Mouse (Mus musculus): ENCODE results near the gene Sardh. TPM values are rescaled to one million over a fixed set of nuclear protein-coding genes. Genes with fewer than 3 reads are reported as not detected.

Sardh gene
- polyA plus RNA-seq, 1 experiment: not detected

DNA sequence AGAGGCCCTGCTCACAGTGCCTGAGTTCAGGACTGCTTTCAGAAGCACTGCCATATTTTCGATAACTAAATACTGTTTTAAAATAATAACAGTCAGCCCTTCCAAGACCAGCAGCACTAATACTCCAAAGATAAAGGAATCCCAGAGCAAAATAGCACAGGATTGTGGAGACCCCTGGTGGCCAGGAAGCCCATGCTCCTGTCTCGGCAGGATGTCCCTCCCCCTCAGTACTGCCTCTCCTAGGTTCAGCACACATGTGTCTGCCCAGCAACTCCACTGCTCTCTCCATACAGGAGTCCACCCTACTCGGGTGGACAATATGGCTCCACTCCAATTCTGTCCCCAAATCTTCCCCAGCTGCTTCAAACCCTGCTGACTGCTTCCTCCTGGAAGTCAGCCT is 12.4 kb downstream of the Sardh start:
- Histone ChIP-seq H3K27ac (ENCODE audit: insufficient read depth, low read depth, low read length) (no peak overlapping the region), H3K4me1 (ENCODE audit: control insufficient read depth, insufficient read depth, low read length) (peaks cover 31% of the 10 kb centered on the region), H3K4me3 (ENCODE audit: insufficient read depth, low read depth, low read length) (no peak overlapping the region)
- TF ChIP-seq CTCF (IDR thresholded peaks at IDR 0.05; ENCODE audit: insufficient read depth, low read depth, low read length) (peak; percentile 73), POLR2A (IDR thresholded peaks at IDR 0.05; ENCODE audit: insufficient read depth, low read depth, low read length) (no peak)
- 17% methylated on average over 3 of the region's 3 CpGs for WGBS

GRCm38 (mm10) chr2:27232376-27232775 is 15.8 kb downstream of the Sardh start:
- H3K4me3 ChIP-seq (ENCODE audit: insufficient read depth, low read depth, low read length): no peak overlapping the region
- H3K4me1 ChIP-seq (ENCODE audit: control insufficient read depth, insufficient read depth, low read length): peaks cover 43% of the 10 kb centered on the region
- WGBS: 15% methylated on average over 7 of the region's 7 CpGs
- TF ChIP-seq CTCF (IDR thresholded peaks at IDR 0.05; ENCODE audit: insufficient read depth, low read depth, low read length): no peak
- peak; percentile 9; the same call in 1 of the 2 replicates for TF ChIP-seq POLR2A (IDR thresholded peaks at IDR 0.05; ENCODE audit: insufficient read depth, low read depth, low read length)
- H3K27ac ChIP-seq (ENCODE audit: insufficient read depth, low read depth, low read length): peak overlapping the region; percentile 87

DNA sequence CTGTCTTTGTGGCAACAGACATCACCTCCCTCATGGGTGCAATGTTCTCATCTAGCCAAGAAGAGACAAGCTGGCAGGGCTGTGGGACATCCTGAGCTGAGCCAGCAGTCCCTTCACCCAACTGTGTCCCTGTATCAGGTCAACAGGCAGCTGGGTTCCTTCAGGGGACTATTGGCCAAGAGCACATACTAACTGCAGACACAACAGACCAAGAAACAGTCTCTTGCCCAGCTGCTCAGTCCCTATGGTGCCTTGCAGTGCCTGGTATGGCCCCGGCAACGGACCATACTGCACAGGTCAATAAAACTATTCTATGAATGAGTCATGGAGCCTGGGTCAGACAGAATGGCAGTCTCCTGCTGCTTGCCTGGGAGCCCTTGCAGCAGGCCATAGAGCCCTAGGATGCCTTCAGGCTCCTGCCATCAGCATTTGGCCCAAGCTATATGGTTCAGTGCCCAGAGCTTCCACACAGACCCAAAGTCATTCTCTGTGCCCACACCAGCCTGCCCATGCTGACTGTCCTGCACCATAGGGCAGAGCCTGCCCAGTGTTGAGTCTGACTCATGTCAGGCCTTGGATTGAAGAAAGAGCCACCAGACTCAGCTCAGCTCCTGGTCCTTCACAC is 18.5 kb downstream of the Sardh start:
- H3K27ac ChIP-seq (ENCODE audit: insufficient read depth, low read depth, low read length): no peak overlapping the region
- peaks cover 49% of the 10 kb centered on the region for H3K4me1 ChIP-seq (ENCODE audit: control insufficient read depth, insufficient read depth, low read length)
- H3K4me3 ChIP-seq (ENCODE audit: insufficient read depth, low read depth, low read length): no peak overlapping the region
- TF ChIP-seq CTCF (IDR thresholded peaks at IDR 0.05; ENCODE audit: insufficient read depth, low read depth, low read length) (no peak), POLR2A (IDR thresholded peaks at IDR 0.05; ENCODE audit: insufficient read depth, low read depth, low read length) (no peak)
- WGBS: 96% methylated on average over 2 of the region's 2 CpGs

DNA sequence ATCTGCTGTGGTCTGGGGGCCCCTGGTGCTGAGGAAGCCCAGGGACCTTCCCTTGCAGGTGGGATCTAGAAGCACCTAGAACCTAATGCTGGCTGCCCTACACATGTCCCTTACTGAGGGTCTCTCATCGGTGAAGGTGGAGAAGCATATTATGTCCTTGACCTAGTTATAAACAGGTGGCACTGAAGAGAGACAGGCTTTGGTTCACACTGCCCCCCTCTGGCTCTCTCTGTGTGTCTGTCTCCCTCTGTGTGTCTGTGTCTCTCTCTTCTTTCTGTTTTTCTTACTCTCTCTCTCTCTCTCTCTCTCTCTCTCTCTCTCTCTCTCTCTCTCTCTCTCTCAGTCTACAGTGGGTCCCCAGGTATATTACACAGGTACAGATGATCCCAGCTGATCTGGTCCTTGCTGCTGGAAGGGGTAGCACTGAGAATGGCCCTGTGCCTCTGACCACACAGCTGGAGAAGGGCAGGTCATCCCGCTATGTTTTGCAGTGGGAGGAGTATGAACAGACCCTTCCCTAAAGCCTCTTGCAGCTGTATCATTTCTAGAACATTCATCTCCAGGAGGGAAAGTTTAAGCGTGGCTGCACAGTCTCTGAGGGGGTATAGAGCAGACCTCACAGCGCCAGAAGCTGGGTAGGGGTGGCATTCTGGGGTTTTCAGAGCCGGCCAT is 19.2 kb downstream of the Sardh start:
- TF ChIP-seq CTCF (IDR thresholded peaks at IDR 0.05; ENCODE audit: insufficient read depth, low read depth, low read length) (no peak), POLR2A (IDR thresholded peaks at IDR 0.05; ENCODE audit: insufficient read depth, low read depth, low read length) (no peak)
- no peak overlapping the region for H3K27ac ChIP-seq (ENCODE audit: insufficient read depth, low read depth, low read length)
- peaks cover 43% of the 10 kb centered on the region for H3K4me1 ChIP-seq (ENCODE audit: control insufficient read depth, insufficient read depth, low read length)
- H3K4me3 ChIP-seq (ENCODE audit: insufficient read depth, low read depth, low read length): no peak overlapping the region
- WGBS: 81% methylated on average over 5 of the region's 5 CpGs

- H3K4me1 ChIP-seq (ENCODE audit: control insufficient read depth, insufficient read depth, low read length): peaks cover 40% of the 10 kb centered on the region
- H3K4me3 ChIP-seq (ENCODE audit: insufficient read depth, low read depth, low read length): no peak overlapping the region
- TF ChIP-seq POLR2A (IDR thresholded peaks at IDR 0.05; ENCODE audit: insufficient read depth, low read depth, low read length) (no peak), CTCF (IDR thresholded peaks at IDR 0.05; ENCODE audit: insufficient read depth, low read depth, low read length) (no peak)
- no peak overlapping the region for H3K27ac ChIP-seq (ENCODE audit: insufficient read depth, low read depth, low read length)
- 66% methylated on average over 7 of the region's 7 CpGs for WGBS
These were observed 21.6 kb downstream of the Sardh start for GRCm38 (mm10) chr2:27226572-27226971.

DNA sequence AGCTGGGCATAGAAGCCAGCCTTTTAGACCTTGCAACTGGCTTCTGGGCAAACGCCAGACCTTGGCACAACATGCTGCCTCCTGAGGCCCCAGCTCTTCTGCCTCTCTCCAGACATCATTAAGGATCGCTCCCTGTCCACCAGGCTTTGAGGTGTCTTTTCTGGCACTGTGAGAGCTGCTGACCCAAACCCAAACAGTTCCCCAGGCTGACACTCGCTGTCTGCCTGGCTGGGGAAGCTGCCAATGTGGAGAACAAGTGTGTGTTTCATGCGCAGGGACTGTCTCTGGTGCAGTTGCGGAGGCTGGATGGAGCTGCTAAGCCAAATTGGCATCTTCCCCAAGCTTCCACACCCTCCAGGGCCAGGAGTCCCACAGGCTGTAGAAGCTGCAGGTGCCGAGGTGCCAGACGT is 25.1 kb downstream of the Sardh start:
- TF ChIP-seq POLR2A (IDR thresholded peaks at IDR 0.05; ENCODE audit: insufficient read depth, low read depth, low read length) (no peak), CTCF (IDR thresholded peaks at IDR 0.05; ENCODE audit: insufficient read depth, low read depth, low read length) (no peak)
- no peak overlapping the region for H3K27ac ChIP-seq (ENCODE audit: insufficient read depth, low read depth, low read length)
- peaks cover 36% of the 10 kb centered on the region for H3K4me1 ChIP-seq (ENCODE audit: control insufficient read depth, insufficient read depth, low read length)
- no peak overlapping the region for H3K4me3 ChIP-seq (ENCODE audit: insufficient read depth, low read depth, low read length)
- 56% methylated on average over 7 of the region's 7 CpGs for WGBS

- Histone ChIP-seq H3K4me3 (ENCODE audit: insufficient read depth, low read depth, low read length) (no peak overlapping the region), H3K4me1 (ENCODE audit: control insufficient read depth, insufficient read depth, low read length) (peaks cover 35% of the 10 kb centered on the region), H3K27ac (ENCODE audit: insufficient read depth, low read depth, low read length) (no peak overlapping the region)
- no peak for TF ChIP-seq POLR2A (IDR thresholded peaks at IDR 0.05; ENCODE audit: insufficient read depth, low read depth, low read length)
- no peak for TF ChIP-seq CTCF (IDR thresholded peaks at IDR 0.05; ENCODE audit: insufficient read depth, low read depth, low read length)
- WGBS: 58% methylated on average over 8 of the region's 8 CpGs
These were observed 29.6 kb downstream of the Sardh start for GRCm38 (mm10) chr2:27218569-27218968.

- no peak overlapping the region for H3K27ac ChIP-seq (ENCODE audit: insufficient read depth, low read depth, low read length)
- no peak overlapping the region for H3K4me3 ChIP-seq (ENCODE audit: insufficient read depth, low read depth, low read length)
- TF ChIP-seq CTCF (IDR thresholded peaks at IDR 0.05; ENCODE audit: insufficient read depth, low read depth, low read length) (no peak), POLR2A (IDR thresholded peaks at IDR 0.05; ENCODE audit: insufficient read depth, low read depth, low read length) (no peak)
- peaks cover 34% of the 10 kb centered on the region for H3K4me1 ChIP-seq (ENCODE audit: control insufficient read depth, insufficient read depth, low read length)
- WGBS: 67% methylated on average over 2 of the region's 2 CpGs
These were observed 30.0 kb downstream of the Sardh start for GRCm38 (mm10) chr2:27218121-27218544.

GRCm38 (mm10) chr2:27215537-27215936 is 32.6 kb downstream of the Sardh start:
- H3K27ac ChIP-seq (ENCODE audit: insufficient read depth, low read depth, low read length): no peak overlapping the region
- peaks cover 51% of the 10 kb centered on the region for H3K4me1 ChIP-seq (ENCODE audit: control insufficient read depth, insufficient read depth, low read length)
- no peak overlapping the region for H3K4me3 ChIP-seq (ENCODE audit: insufficient read depth, low read depth, low read length)
- TF ChIP-seq POLR2A (IDR thresholded peaks at IDR 0.05; ENCODE audit: insufficient read depth, low read depth, low read length) (no peak), CTCF (IDR thresholded peaks at IDR 0.05; ENCODE audit: insufficient read depth, low read depth, low read length) (no peak)
- 90% methylated on average over 2 of the region's 2 CpGs for WGBS
